Mouse (Mus musculus): ENCODE data around the gene Rab22a. TPM values are rescaled to one million over a fixed set of nuclear protein-coding genes. Genes with fewer than 3 reads are reported as not detected.
"Not testable (repeated sequence)": the region's sequence is repeated elsewhere in the genome, so short reads cannot be mapped to it uniquely, and the experiment has no call there.

Rab22a gene
- polyA plus RNA-seq, 1 experiment from 2014 or later: 37.1 TPM

DNA sequence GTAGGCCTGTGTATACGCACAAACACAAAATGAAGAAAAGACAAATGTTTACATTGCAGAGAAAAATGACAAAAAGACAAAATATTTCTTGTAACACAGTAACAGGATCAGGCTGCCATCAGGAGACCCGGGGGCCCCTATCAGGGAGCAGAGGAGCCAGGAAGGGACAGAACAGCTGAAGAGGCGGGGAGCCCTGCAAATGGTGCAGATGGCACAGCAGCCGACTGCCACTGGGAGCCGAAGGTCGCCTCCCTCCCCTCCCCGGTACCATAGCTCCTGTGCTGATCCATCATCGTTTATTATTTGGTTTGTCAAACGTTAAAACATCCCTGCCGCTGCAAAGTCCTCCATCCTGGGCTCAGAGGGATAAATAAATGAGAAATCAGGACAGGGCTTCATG is 53.1 kb downstream of the Rab22a start:
- H3K4me1 ChIP-seq (ENCODE audit: insufficient read depth, low read length): no peaks in the 10 kb centered on the region
- no peaks in the 10 kb centered on the region; the same call in 1 of the 2 replicates for H3K36me3 ChIP-seq (ENCODE audit: insufficient read depth, low read length)
- H3K9me3 ChIP-seq (ENCODE audit: low read length): no peaks in the 10 kb centered on the region
- H3K4me3 ChIP-seq (ENCODE audit: low read length): no peak overlapping the region
- no peaks in the 10 kb centered on the region for H3K27me3 ChIP-seq (ENCODE audit: insufficient read depth, low read length)
- H3K9ac ChIP-seq (replicated peaks; ENCODE audit: low read length): no peak overlapping the region
- H3K4me2 ChIP-seq (replicated peaks; ENCODE audit: low read depth, low read length): no peak overlapping the region
- 42% methylated on average over 10 of the region's 10 CpGs for WGBS
- H3K27ac ChIP-seq (ENCODE audit: low read length): no peak overlapping the region
- no peak for ATAC-seq (ENCODE audit: low FRiP score, low TSS enrichment)

DNA sequence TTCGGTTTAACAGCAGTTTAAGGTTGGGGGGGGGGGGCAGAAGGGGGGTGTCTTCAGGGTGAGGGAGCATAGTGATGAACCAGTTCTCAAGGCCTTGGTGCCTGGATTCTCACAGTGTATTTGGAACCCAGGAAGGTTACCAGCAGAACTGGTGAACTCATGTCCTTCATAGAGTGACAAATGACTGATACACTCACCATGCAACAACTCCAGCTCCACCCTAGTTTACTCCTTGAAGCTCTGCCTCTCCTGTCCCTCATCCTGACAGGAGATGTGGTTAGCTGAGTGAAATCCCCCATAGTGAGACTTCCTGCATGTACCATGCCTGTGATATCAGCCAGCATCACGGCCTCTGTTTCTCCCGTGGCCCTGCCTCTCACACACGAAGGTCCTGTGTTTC is 53.7 kb downstream of the Rab22a start:
- no peaks in the 10 kb centered on the region for H3K9me3 ChIP-seq (ENCODE audit: low read length)
- no peak overlapping the region for H3K27ac ChIP-seq (ENCODE audit: low read length)
- no peaks in the 10 kb centered on the region for H3K4me1 ChIP-seq (ENCODE audit: insufficient read depth, low read length)
- H3K36me3 ChIP-seq (ENCODE audit: insufficient read depth, low read length): no peaks in the 10 kb centered on the region; the same call in 1 of the 2 replicates
- no peak for ATAC-seq (ENCODE audit: low FRiP score, low TSS enrichment)
- H3K9ac ChIP-seq (replicated peaks; ENCODE audit: low read length): no peak overlapping the region
- WGBS: 75% methylated on average over 4 of the region's 4 CpGs
- no peak overlapping the region for H3K4me2 ChIP-seq (replicated peaks; ENCODE audit: low read depth, low read length)
- no peaks in the 10 kb centered on the region for H3K27me3 ChIP-seq (ENCODE audit: insufficient read depth, low read length)
- H3K4me3 ChIP-seq (ENCODE audit: low read length): no peak overlapping the region

DNA sequence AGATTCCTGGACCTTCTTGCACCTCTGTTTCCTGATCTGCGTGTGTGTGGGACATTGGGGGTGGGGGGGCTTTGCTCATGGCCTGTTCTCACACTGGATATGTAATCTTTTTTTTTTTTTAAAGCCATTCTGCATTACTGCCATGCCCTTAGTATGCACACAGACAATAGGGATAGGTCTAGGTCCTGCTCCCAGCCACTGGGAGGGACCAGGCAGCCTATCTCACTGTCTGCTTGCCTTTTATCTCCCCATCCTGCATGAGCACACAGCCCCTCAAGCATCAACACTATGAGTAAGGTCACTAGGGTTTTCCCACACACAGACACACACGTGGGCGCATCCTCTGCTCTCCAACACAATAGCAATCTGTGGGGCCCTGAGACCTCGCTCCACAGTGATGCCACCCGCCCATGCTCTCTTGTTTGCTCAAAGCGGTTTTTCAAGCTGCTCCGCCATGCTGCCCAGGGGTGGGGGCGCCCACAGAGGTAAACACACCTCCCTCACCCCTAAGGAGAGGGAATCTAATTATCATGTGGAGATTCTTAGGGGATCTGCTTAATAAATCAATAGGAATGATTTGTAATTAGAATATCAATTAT is 55.2 kb downstream of the Rab22a start:
- WGBS: 66% methylated on average over 8 of the region's 8 CpGs
- H3K9me3 ChIP-seq (ENCODE audit: low read length): no peaks in the 10 kb centered on the region
- no peak for ATAC-seq (ENCODE audit: low FRiP score, low TSS enrichment)

DNA sequence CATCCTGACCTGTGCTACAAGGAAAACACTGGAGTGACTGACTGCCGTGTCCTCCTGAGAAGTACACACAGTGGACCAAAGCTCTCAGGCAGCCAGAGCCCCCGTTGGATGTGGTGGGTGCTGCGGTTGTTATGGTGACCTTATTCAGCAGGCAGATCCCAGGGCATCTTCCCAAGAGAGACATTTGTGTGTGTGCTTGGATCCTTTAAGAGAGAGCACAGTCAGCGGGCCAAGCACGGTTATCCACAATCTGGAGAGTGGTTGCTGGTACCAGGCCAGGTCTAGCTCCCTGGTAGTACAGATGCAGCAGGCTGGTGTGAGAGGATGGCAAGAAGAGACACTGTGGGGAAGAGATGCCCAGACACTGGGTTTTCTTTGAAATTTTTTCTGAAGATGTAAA is 57.4 kb downstream of the Rab22a start:
- Histone ChIP-seq H3K4me2 (replicated peaks; ENCODE audit: low read depth, low read length) (no peak overlapping the region), H3K36me3 (ENCODE audit: insufficient read depth, low read length) (no peaks in the 10 kb centered on the region), H3K27me3 (ENCODE audit: insufficient read depth, low read length) (no peaks in the 10 kb centered on the region), H3K4me3 (ENCODE audit: low read length) (no peak overlapping the region), H3K4me1 (ENCODE audit: insufficient read depth, low read length) (no peaks in the 10 kb centered on the region), H3K27ac (ENCODE audit: low read length) (no peak overlapping the region), H3K9me3 (ENCODE audit: low read length) (no peaks in the 10 kb centered on the region), H3K9ac (replicated peaks; ENCODE audit: low read length) (no peak overlapping the region)
- 88% methylated on average over 5 of the region's 5 CpGs for WGBS
- ATAC-seq (ENCODE audit: low FRiP score, low TSS enrichment): no peak

More for the DNA sequence above, 55.2 kb downstream of the Rab22a start:
- Histone ChIP-seq H3K27me3 (ENCODE audit: insufficient read depth, low read length) (no peaks in the 10 kb centered on the region), H3K4me2 (replicated peaks; ENCODE audit: low read depth, low read length) (no peak overlapping the region), H3K9ac (replicated peaks; ENCODE audit: low read length) (no peak overlapping the region), H3K36me3 (ENCODE audit: insufficient read depth, low read length) (no peaks in the 10 kb centered on the region), H3K27ac (ENCODE audit: low read length) (no peak overlapping the region), H3K4me1 (ENCODE audit: insufficient read depth, low read length) (no peaks in the 10 kb centered on the region), H3K4me3 (ENCODE audit: low read length) (no peak overlapping the region)

DNA sequence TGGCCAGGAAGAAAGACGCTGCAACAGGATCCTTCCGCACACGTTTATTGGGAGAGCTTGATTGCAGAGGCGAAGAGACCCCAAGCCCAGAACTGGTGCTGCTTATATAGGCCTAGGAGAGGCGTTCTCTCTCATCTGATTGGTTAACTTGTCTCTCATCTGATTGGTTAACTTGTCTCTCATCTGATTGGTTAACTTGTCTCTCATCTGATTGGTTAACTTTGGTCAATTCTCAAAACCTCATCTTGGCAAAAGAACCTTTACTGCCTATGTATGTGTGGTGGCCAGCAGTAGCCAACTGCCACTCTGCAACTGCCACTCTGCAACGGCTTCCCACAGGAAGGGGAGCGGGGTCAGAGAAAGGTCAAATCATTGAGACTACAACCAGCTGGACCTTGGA is 59.6 kb downstream of the Rab22a start, which contains the start of gene 1700010B08Rik:
TSS of gene 1700010B08Rik (plus strand) at position 301 of the 400 bp plus-strand sequence.
- not testable (repeated sequence) for ATAC-seq (ENCODE audit: low FRiP score, low TSS enrichment); H3K4me3 ChIP-seq (ENCODE audit: low read length); H3K9me3 ChIP-seq (ENCODE audit: low read length); H3K36me3 ChIP-seq (ENCODE audit: insufficient read depth, low read length); H3K9ac ChIP-seq (replicated peaks; ENCODE audit: low read length); H3K27ac ChIP-seq (ENCODE audit: low read length); H3K27me3 ChIP-seq (ENCODE audit: insufficient read depth, low read length); H3K4me2 ChIP-seq (replicated peaks; ENCODE audit: low read depth, low read length); H3K4me1 ChIP-seq (ENCODE audit: insufficient read depth, low read length)
- WGBS: 78% methylated on average over 6 of the region's 7 CpGs

DNA sequence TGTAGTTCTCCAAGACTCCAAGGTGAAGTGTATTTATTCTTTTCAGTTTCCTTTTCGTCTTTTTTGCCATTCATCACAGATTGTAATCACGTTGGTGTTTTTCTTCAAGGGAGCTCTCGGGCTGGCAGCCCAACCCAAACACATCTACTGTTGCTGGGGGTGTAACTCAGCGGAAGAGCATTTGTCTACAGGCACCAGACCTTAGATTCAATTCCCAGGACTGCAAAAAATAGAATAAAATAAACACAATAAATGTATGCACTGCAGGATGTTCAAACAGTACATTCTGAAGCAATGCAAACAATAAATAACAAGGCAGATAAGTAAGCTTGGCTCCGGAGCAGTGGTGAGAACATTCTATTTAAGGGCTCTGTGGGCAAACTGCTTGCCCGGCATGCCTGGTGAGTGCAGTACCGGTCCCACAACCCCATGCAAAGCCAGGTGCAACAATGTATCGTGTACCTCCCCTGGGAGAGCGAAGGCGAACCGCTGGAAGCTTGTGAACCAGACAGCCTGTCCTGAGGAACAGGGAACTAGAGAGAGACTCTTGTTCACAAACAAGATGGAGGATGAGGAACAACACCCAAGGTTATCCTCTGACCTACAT is 62.8 kb downstream of the Rab22a start:
- Histone ChIP-seq H3K4me2 (replicated peaks; ENCODE audit: low read depth, low read length) (no peak overlapping the region), H3K4me1 (ENCODE audit: insufficient read depth, low read length) (peaks cover 16% of the 10 kb centered on the region), H3K9ac (replicated peaks; ENCODE audit: low read length) (no peak overlapping the region), H3K27ac (ENCODE audit: low read length) (no peak overlapping the region), H3K27me3 (ENCODE audit: insufficient read depth, low read length) (no peaks in the 10 kb centered on the region), H3K36me3 (ENCODE audit: insufficient read depth, low read length) (no peaks in the 10 kb centered on the region), H3K4me3 (ENCODE audit: low read length) (no peak overlapping the region), H3K9me3 (ENCODE audit: low read length) (no peaks in the 10 kb centered on the region)
- 65% methylated on average over 11 of the region's 11 CpGs for WGBS
- ATAC-seq (ENCODE audit: low FRiP score, low TSS enrichment): no peak

DNA sequence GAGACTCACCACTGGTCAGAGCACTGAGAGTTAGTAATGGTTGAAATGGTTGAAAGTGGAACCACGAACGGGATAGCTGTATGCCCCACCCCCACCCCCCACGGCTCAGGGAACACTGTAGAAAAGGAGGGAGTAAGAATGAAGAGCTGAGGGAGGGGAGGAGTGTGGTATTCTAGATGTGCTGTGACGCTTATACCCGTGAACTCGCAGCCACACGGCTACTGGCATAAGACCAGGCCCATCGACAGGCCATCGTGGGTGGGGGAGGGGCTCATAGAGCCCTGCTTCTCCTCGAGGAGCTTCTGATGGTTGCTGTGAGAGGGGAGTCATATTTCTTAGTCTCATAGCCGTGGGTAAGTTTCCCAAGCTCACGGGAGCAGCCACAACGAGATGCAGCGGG is 64.8 kb downstream of the Rab22a start:
- no peak overlapping the region for H3K9ac ChIP-seq (replicated peaks; ENCODE audit: low read length)
- H3K4me2 ChIP-seq (replicated peaks; ENCODE audit: low read depth, low read length): no peak overlapping the region; the same call in 1 of the 2 replicates
- ATAC-seq (ENCODE audit: low FRiP score, low TSS enrichment): peak; percentile 43; the same call in 1 of the 2 replicates
- WGBS: 20% methylated on average over 14 of the region's 14 CpGs
- no peak overlapping the region for H3K4me3 ChIP-seq (ENCODE audit: low read length)
- peaks cover 16% of the 10 kb centered on the region for H3K4me1 ChIP-seq (ENCODE audit: insufficient read depth, low read length)
- H3K9me3 ChIP-seq (ENCODE audit: low read length): no peaks in the 10 kb centered on the region
- no peak overlapping the region for H3K27ac ChIP-seq (ENCODE audit: low read length)
- no peaks in the 10 kb centered on the region for H3K27me3 ChIP-seq (ENCODE audit: insufficient read depth, low read length)
- no peaks in the 10 kb centered on the region for H3K36me3 ChIP-seq (ENCODE audit: insufficient read depth, low read length)

DNA sequence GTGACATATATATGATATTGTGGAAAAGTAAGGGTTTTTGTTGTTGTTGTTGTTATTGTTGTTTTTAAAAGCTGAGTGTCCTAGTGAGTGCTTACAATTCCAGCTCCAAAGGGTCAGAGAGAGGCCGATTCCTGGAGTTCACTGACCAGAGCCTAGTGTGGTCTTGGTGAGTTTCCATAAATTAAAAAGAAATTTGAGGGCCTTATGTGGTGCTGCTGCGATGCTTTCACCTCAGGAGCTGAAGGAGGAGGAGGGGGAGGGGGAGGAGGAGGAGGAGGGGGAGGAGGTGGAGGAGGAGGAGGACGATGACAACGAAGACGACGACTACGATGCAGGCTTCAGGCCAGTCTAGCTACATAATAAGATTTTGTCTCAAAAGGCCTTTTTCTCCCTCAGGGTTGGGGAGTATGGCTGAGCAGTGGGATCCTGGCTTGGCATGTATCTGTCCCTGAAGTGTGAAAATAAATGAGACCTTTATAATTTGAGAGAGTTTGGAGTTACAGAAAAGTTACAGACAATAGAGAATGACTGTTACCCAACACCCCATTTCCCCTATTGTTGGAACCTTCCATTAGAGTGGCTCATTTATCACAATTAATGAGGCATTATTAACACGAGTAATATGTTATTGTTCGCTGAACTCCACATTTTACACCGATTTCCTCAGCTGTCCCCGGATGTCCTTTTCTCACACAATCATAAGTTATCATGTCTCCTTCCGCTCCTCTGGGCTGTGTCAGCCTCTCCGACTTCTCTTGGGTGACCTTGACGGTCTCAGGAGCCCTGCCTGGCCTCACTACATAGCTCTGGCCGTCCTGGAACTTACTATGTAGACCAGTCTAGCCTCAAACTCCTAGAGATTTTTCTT is 65.6 kb downstream of the Rab22a start:
- no peaks in the 10 kb centered on the region for H3K9me3 ChIP-seq (ENCODE audit: low read length)
- no peaks in the 10 kb centered on the region for H3K36me3 ChIP-seq (ENCODE audit: insufficient read depth, low read length)
- ATAC-seq (ENCODE audit: low FRiP score, low TSS enrichment): peak; percentile 71
- no peaks in the 10 kb centered on the region for H3K27me3 ChIP-seq (ENCODE audit: insufficient read depth, low read length)
- WGBS: 22% methylated on average over 15 of the region's 15 CpGs
- H3K9ac ChIP-seq (replicated peaks; ENCODE audit: low read length): no peak overlapping the region
- H3K4me2 ChIP-seq (replicated peaks; ENCODE audit: low read depth, low read length): 0 out of 2 replicates have a peak overlapping the region, but pooled peaks have one; percentile 10
- H3K4me3 ChIP-seq (ENCODE audit: low read length): no peak overlapping the region
- peaks cover 16% of the 10 kb centered on the region for H3K4me1 ChIP-seq (ENCODE audit: insufficient read depth, low read length)
- H3K27ac ChIP-seq (ENCODE audit: low read length): no peak overlapping the region

DNA sequence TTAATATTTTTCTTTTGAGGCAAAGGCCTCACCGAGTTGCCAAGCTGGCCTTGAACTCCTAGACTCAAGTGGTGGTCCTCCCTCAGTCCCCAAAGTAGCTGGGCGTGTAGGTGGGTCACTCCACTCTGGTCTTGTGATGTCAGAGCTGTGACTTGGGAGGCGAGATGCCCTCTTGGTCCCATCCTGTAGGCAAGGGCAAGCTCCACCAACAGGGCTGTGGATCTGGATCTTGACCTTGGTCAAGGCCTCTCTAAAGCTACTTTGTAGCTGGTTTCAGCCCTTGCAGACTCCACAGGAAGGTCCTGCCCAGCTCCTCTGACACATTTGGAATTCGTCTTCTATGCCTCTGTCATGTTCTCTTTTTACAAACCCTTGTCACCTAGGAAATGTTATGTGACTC is 66.3 kb downstream of the Rab22a start:
- WGBS: 88% methylated on average over 4 of the region's 4 CpGs
- H3K4me1 ChIP-seq (ENCODE audit: insufficient read depth, low read length): peaks cover 22% of the 10 kb centered on the region
- no peaks in the 10 kb centered on the region for H3K9me3 ChIP-seq (ENCODE audit: low read length)
- no peaks in the 10 kb centered on the region for H3K36me3 ChIP-seq (ENCODE audit: insufficient read depth, low read length)
- H3K4me3 ChIP-seq (ENCODE audit: low read length): no peak overlapping the region
- ATAC-seq (ENCODE audit: low FRiP score, low TSS enrichment): no peak
- H3K4me2 ChIP-seq (replicated peaks; ENCODE audit: low read depth, low read length): no peak overlapping the region
- no peak overlapping the region for H3K27ac ChIP-seq (ENCODE audit: low read length)
- H3K9ac ChIP-seq (replicated peaks; ENCODE audit: low read length): no peak overlapping the region
- H3K27me3 ChIP-seq (ENCODE audit: insufficient read depth, low read length): no peaks in the 10 kb centered on the region
